Mouse (Mus musculus) CH12.LX (cell line): Measurements from ENCODE around the gene Trpc7. TPM values are rescaled to one million over a fixed set of nuclear protein-coding genes. Genes with fewer than 3 reads are reported as not detected.

ENCODE experiments used
- DNase-seq: peaks from one replicate; pipeline ENCODE4 v3.0.0-alpha.2; 2013; ENCODE audit errors: extremely low read depth
- H3K27ac ChIP-seq: 2 replicates; pipeline ENCODE4 v1.5.1; 2012; ENCODE audit warnings: low read depth, mild to moderate bottlenecking, control low read depth, moderate library complexity; ENCODE audit not compliant: insufficient read depth
- H3K27me3 ChIP-seq: replicated peaks from 2 replicates; pipeline ENCODE3; 2012; ENCODE audit warnings: inconsistent platforms
- H3K36me3 ChIP-seq, 2 experiments: replicated peaks in 1 of 2; 2 replicates each; pipeline versions ENCODE3 to v1.6.1; 2012; ENCODE audit warnings: inconsistent platforms in 1 of 2, low read length in 1 of 2, mild to moderate bottlenecking in 1 of 2, mixed read lengths in 1 of 2, moderate library complexity in 1 of 2; ENCODE audit not compliant: control insufficient read depth in 1 of 2, insufficient read depth in 1 of 2
- H3K4me1 ChIP-seq, 2 experiments: 2 replicates each; pipeline ENCODE4 v1.6.1; 2012; ENCODE audit warnings: inconsistent platforms in 1 of 2, moderate library complexity in 1 of 2; ENCODE audit not compliant: insufficient read depth in 2 of 2, control insufficient read depth in 1 of 2
- H3K4me2 ChIP-seq: 2 replicates; pipeline ENCODE4 v1.6.1; 2012; ENCODE audit warnings: low read depth, mild to moderate bottlenecking, control low read depth; ENCODE audit not compliant: poor library complexity, insufficient read depth, severe bottlenecking
- H3K4me3 ChIP-seq, 3 experiments: fragments of 150-350 bp in 1 of 3; sonication (generic) in 1 of 3; replicated peaks in 1 of 3; 2 replicates each; pipeline versions ENCODE3 to v1.5.1; 2011 to 2012; ENCODE audit warnings: low read depth in 2 of 3, low read length in 2 of 3, mild to moderate bottlenecking in 2 of 3, moderate library complexity in 2 of 3, control low read depth in 1 of 3, improper control_type of control experiment in 1 of 3, inconsistent platforms in 1 of 3, mixed read lengths in 1 of 3; ENCODE audit not compliant: poor library complexity in 1 of 3
- H3K79me2 ChIP-seq: replicated peaks from 2 replicates; pipeline ENCODE4 v1.6.1; 2012; ENCODE audit warnings: mild to moderate bottlenecking, moderate library complexity; ENCODE audit not compliant: control insufficient read depth, poor library complexity, insufficient read depth, severe bottlenecking; ENCODE audit errors: extremely low read depth
- H3K9ac ChIP-seq: 2 replicates; pipeline ENCODE4 v1.6.1; 2012; ENCODE audit warnings: low read depth, mild to moderate bottlenecking, control low read depth, moderate library complexity; ENCODE audit not compliant: insufficient read depth
- H3K9me3 ChIP-seq: replicated peaks from 2 replicates; pipeline ENCODE3; 2012; ENCODE audit warnings: low read length, inconsistent platforms, mixed read lengths
- BHLHE40 ChIP-seq: IDR thresholded peaks from 2 replicates; pipeline ENCODE4 v1.6.1; 2011; ENCODE audit warnings: mild to moderate bottlenecking, low read depth, low read length, improper control_type of control experiment
- CHD1 ChIP-seq: IDR thresholded peaks from 2 replicates; pipeline ENCODE4 v1.6.1; 2012; ENCODE audit warnings: low read depth, low read length, improper control_type of control experiment, inconsistent platforms
- CHD2 ChIP-seq: IDR thresholded peaks from 2 replicates; pipeline ENCODE4 v1.6.1; 2011; ENCODE audit warnings: low read length, improper control_type of control experiment
- CTCF ChIP-seq, 2 experiments: IDR thresholded peaks in 1 of 2; conservative IDR thresholded peaks in 1 of 2; 2 replicates each; pipeline ENCODE4 v1.5.1; 2011 to 2012; ENCODE audit warnings: low read depth in 2 of 2, low read length in 2 of 2, improper control_type of control experiment in 1 of 2, inconsistent platforms in 1 of 2, mild to moderate bottlenecking in 1 of 2, moderate library complexity in 1 of 2
- E2F4 ChIP-seq: IDR thresholded peaks from 2 replicates; pipeline ENCODE4 v1.6.1; 2011; ENCODE audit warnings: low read depth, low read length, improper control_type of control experiment; ENCODE audit not compliant: insufficient replicate concordance
- EP300 ChIP-seq: IDR thresholded peaks from 2 replicates; pipeline ENCODE4 v1.6.1; 2011; ENCODE audit warnings: low read length, improper control_type of control experiment
- ETS1 ChIP-seq: conservative IDR thresholded peaks from 2 replicates; pipeline ENCODE4 v1.6.1; 2012; ENCODE audit warnings: low read depth, mild to moderate bottlenecking, inconsistent platforms, low read length, improper control_type of control experiment, moderate library complexity
- HCFC1 ChIP-seq: IDR thresholded peaks from 2 replicates; pipeline ENCODE4 v1.6.1; 2012; ENCODE audit warnings: low read depth, mild to moderate bottlenecking, inconsistent platforms, low read length, improper control_type of control experiment
- JUND ChIP-seq: conservative IDR thresholded peaks from 2 replicates; pipeline ENCODE4 v1.6.1; 2011; ENCODE audit warnings: low read depth, low read length, improper control_type of control experiment
- MAX ChIP-seq: IDR thresholded peaks from 2 replicates; pipeline ENCODE4 v1.6.1; 2011; ENCODE audit warnings: low read length, improper control_type of control experiment
- MEF2A ChIP-seq: IDR thresholded peaks from 2 replicates; pipeline ENCODE4 v1.6.1; 2014; ENCODE audit warnings: low read depth, mild to moderate bottlenecking, inconsistent platforms, low read length, improper control_type of control experiment, borderline replicate concordance
- NRF1 ChIP-seq: IDR thresholded peaks from 2 replicates; pipeline ENCODE4 v1.6.1; 2014; ENCODE audit warnings: low read depth, mild to moderate bottlenecking, inconsistent platforms, low read length, improper control_type of control experiment, moderate library complexity
- PAX5 ChIP-seq: IDR thresholded peaks from 2 replicates; pipeline ENCODE4 v1.6.1; 2012; ENCODE audit warnings: low read length, inconsistent platforms, mixed read lengths
- POLR2AphosphoS2 ChIP-seq: IDR thresholded peaks from 2 replicates; pipeline ENCODE4 v1.6.1; 2011; ENCODE audit warnings: low read depth, low read length, improper control_type of control experiment
- RCOR1 ChIP-seq: conservative IDR thresholded peaks from 2 replicates; pipeline ENCODE4 v1.6.1; 2012; ENCODE audit warnings: low read depth, mild to moderate bottlenecking, inconsistent platforms, low read length, improper control_type of control experiment
- SMC3 ChIP-seq: IDR thresholded peaks from 2 replicates; pipeline ENCODE4 v1.6.1; 2011; ENCODE audit warnings: low read depth, low read length, improper control_type of control experiment
- TBP ChIP-seq: conservative IDR thresholded peaks from 2 replicates; pipeline ENCODE4 v1.6.1; 2011; ENCODE audit warnings: low read depth, low read length, improper control_type of control experiment
- ZKSCAN1 ChIP-seq: IDR thresholded peaks from 2 replicates; pipeline ENCODE4 v1.6.1; 2012; ENCODE audit warnings: low read depth, inconsistent platforms, low read length, improper control_type of control experiment, borderline replicate concordance
- ZMIZ1 ChIP-seq: IDR thresholded peaks from 2 replicates; pipeline ENCODE4 v1.6.1; 2012; ENCODE audit warnings: low read depth, mild to moderate bottlenecking, inconsistent platforms, low read length, improper control_type of control experiment
- ZNF384 ChIP-seq: IDR thresholded peaks from 2 replicates; pipeline ENCODE4 v1.6.1; 2012; ENCODE audit warnings: low read depth, low read length, improper control_type of control experiment, inconsistent platforms
- dilution Hi-C: fragments of 300-500 bp; cut with MboI; formaldehyde crosslinking; loops from 2 replicates; pipeline ENCODE4 v1.14.3; 2020; ENCODE audit warnings: low sequenced_read_pairs; ENCODE audit not compliant: extremely low pct_unique_long_range_greater_than_20kb, extremely low pct_ligation_motif_present
- in situ Hi-C: fragments of 300-500 bp; cut with MboI; formaldehyde crosslinking; loops from 3 replicates; pipeline ENCODE4 v1.14.3; 2019; ENCODE audit warnings: low sequenced_read_pairs, low pct_ligation_motif_present, low pct_unique_long_range_greater_than_20kb, mixed read lengths
- polyA plus RNA-seq: library from polyadenylated mRNA; unstranded; fragments of >175 nt; gene quantifications from 2 replicates; pipeline ENCODE4 v1.2.1, GENCODE M21; 2012; ENCODE audit warnings: low read depth; ENCODE audit not compliant: insufficient read length
- total RNA-seq, 2 experiments: library from RNA; depleted of rRNA; stranded (reverse); fragments of 300-350 nt in 1 of 2; fragments of >200 nt in 1 of 2; gene quantifications; 2 replicates each; pipeline ENCODE4 v1.2.3; 2012 to 2014

Trpc7 gene
- total and polyA plus RNA-seq, 3 experiments: not detected

GRCm38 (mm10) chr13:56757201-56757600 is 138.6 kb downstream of the Trpc7 start:
- Histone ChIP-seq H3K79me2 (no peaks in the 10 kb centered on the region), H3K27ac (no peak overlapping the region), H3K4me3 (no peak overlapping the region), H3K9ac (no peak overlapping the region), H3K9me3 (peaks cover 12% of the 10 kb centered on the region), H3K27me3 (peaks cover 16% of the 10 kb centered on the region), H3K4me1 (no peaks in the 10 kb centered on the region), H3K4me2 (no peak overlapping the region), H3K36me3 (no peaks in the 10 kb centered on the region)
- dilution Hi-C loops: no loop called here
- in situ Hi-C loops: no loop called here
- TF ChIP-seq HCFC1: no peak
- TF ChIP-seq MAX: no peak
- no peak for TF ChIP-seq SMC3
- no peak for TF ChIP-seq MEF2A
- TF ChIP-seq CHD2: no peak
- TF ChIP-seq NRF1: no peak
- TF ChIP-seq PAX5: no peak
- no peak for TF ChIP-seq CTCF (conservative IDR thresholded peaks at IDR 0.05 in 1 of 2, IDR thresholded peaks at IDR 0.05 in 1 of 2; ENCODE audit: low read depth in 2 of 2, low read length in 2 of 2)
- TF ChIP-seq TBP: no peak
- no peak for TF ChIP-seq RCOR1
- TF ChIP-seq ZKSCAN1: no peak
- TF ChIP-seq BHLHE40: no peak
- TF ChIP-seq ZMIZ1: no peak
- no peak for TF ChIP-seq JUND
- TF ChIP-seq EP300: no peak
- no peak for TF ChIP-seq ZNF384
- TF ChIP-seq CHD1: no peak
- no peak for TF ChIP-seq ETS1
- DNase-seq: no peak

DNA sequence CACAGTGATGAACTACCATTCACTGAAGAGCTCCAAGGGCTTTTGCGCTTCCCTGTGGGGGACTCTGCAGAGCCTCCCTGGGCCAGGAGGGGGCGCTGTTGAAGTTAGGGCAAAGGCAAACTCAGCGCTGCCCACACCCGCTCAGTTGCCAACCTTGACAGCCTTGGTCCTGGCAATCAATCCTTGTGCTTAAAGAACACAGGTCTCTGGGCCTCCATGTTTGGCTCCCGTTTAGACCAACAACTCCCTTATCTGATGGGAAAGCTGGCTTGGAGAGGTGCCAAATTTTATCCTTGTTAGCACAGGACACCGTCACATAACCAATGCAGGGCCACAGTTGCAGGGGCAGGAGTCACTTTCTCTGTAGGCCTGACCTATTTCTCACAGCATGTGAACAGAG is 139.9 kb downstream of the Trpc7 start:
- H3K9ac ChIP-seq: no peak overlapping the region
- H3K79me2 ChIP-seq: no peaks in the 10 kb centered on the region
- H3K27me3 ChIP-seq: peaks cover 7% of the 10 kb centered on the region
- H3K4me1 ChIP-seq: no peaks in the 10 kb centered on the region
- peaks cover 12% of the 10 kb centered on the region for H3K9me3 ChIP-seq
- in situ Hi-C loops (no loop called here), dilution Hi-C loops (no loop called here)
- TF ChIP-seq CTCF (conservative IDR thresholded peaks at IDR 0.05 in 1 of 2, IDR thresholded peaks at IDR 0.05 in 1 of 2; ENCODE audit: low read depth in 2 of 2, low read length in 2 of 2): peak in 1 of 2 experiments; percentile 38; a peak in 2 of 4 replicates
- TF ChIP-seq E2F4: no peak
- TF ChIP-seq HCFC1: no peak
- TF ChIP-seq JUND: no peak
- no peak for TF ChIP-seq PAX5
- no peak for TF ChIP-seq BHLHE40
- no peak for TF ChIP-seq POLR2AphosphoS2
- no peak overlapping the region for H3K4me3 ChIP-seq
- H3K4me2 ChIP-seq: no peak overlapping the region
- peak; percentile 12 for DNase-seq
- no peaks in the 10 kb centered on the region for H3K36me3 ChIP-seq
- no peak overlapping the region for H3K27ac ChIP-seq
